Mouse (Mus musculus) neural tube, embryonic 13.5 days (tissue): ENCODE measurements at regions not wholly inside any gene's neighbourhood (a gene's known extent, or its start where the extent isn't known, plus 50 kb on each side); places are given as distances from the start of the nearest gene placed in this dataset.
A peak's percentile ranks its signal among the peaks of the same experiment; 100 is the strongest.

ENCODE experiments used
- ATAC-seq: fragments of 200-750 bp; cut with Nextera tagmentation; 2 replicates; pipeline ENCODE4 v1.8.0; 2017; ENCODE audit warnings: low read depth, mild to moderate bottlenecking, moderate TSS enrichment, moderate library complexity
- H3K27ac ChIP-seq: fragments of 300-500 bp; sonication (generic); replicated peaks from 2 replicates; pipeline ENCODE4 v1.5.1; 2015; ENCODE audit warnings: moderate library complexity, mild to moderate bottlenecking, inconsistent platforms
- H3K27me3 ChIP-seq: fragments of 300-500 bp; sonication (generic); 2 replicates; pipeline ENCODE4 v1.6.1; 2015; ENCODE audit warnings: mild to moderate bottlenecking, inconsistent platforms
- H3K36me3 ChIP-seq: fragments of 300-500 bp; sonication (generic); 2 replicates; pipeline ENCODE4 v1.6.1; 2015; ENCODE audit warnings: mild to moderate bottlenecking, inconsistent platforms
- H3K4me1 ChIP-seq: fragments of 300-500 bp; sonication (generic); replicated peaks from 2 replicates; pipeline ENCODE4 v1.6.1; 2015; ENCODE audit warnings: inconsistent platforms
- H3K4me2 ChIP-seq: fragments of 300-500 bp; sonication (generic); 2 replicates; pipeline ENCODE4 v1.6.1; 2015; ENCODE audit warnings: inconsistent platforms, mild to moderate bottlenecking, moderate library complexity
- H3K4me3 ChIP-seq: fragments of 300-500 bp; sonication (generic); 2 replicates; pipeline ENCODE4 v1.5.1; 2015; ENCODE audit warnings: mild to moderate bottlenecking, inconsistent platforms
- H3K9ac ChIP-seq: fragments of 300-500 bp; sonication (generic); 2 replicates; pipeline ENCODE4 v1.6.1; 2015; ENCODE audit warnings: moderate library complexity, mild to moderate bottlenecking, inconsistent platforms
- H3K9me3 ChIP-seq: fragments of 300-500 bp; sonication (generic); 2 replicates; pipeline ENCODE4 v1.6.1; 2016; ENCODE audit warnings: inconsistent platforms
- WGBS: fragments of 180-500 bp; shearing (Covaris S2); methylation state at CpG from one replicate; pipeline ENCODE4 v1.1.7; 2015; 5-methylcytosine and 5-hydroxymethylcytosine counted together

GRCm38 (mm10) chr5:106756937-106757371, 59.9 kb upstream of the Zfp644 start:
- 5% methylated on average over 10 of the region's 10 CpGs for WGBS
- peaks cover 32% of the 10 kb centered on the region for H3K27me3 ChIP-seq
- H3K9ac ChIP-seq, result peak overlapping the region; percentile 53; the same call in 1 of the 2 replicates

GRCm38 (mm10) chr5:106753289-106753688, 56.2 kb upstream of the Zfp644 start:
- no peak for ATAC-seq
- Histone ChIP-seq H3K9ac (no peak overlapping the region), H3K36me3 (no peaks in the 10 kb centered on the region), H3K27me3 (peaks cover 21% of the 10 kb centered on the region), H3K4me3 (no peak overlapping the region), H3K4me2 (no peak overlapping the region), H3K4me1 (peaks cover 17% of the 10 kb centered on the region), H3K27ac (no peak overlapping the region), H3K9me3 (no peaks in the 10 kb centered on the region)
- 94% methylated on average over 1 of the region's 1 CpGs for WGBS

More at GRCm38 (mm10) chr5:106756937-106757371, 59.9 kb upstream of the Zfp644 start:
- no peaks in the 10 kb centered on the region for H3K36me3 ChIP-seq
- H3K4me1 ChIP-seq, result peaks cover 22% of the 10 kb centered on the region
- peak; percentile 84 for ATAC-seq
- H3K4me3 ChIP-seq, result peak overlapping the region; percentile 31
- H3K9me3 ChIP-seq, result no peaks in the 10 kb centered on the region
- peak overlapping the region; percentile 58 for H3K4me2 ChIP-seq
- no peak overlapping the region for H3K27ac ChIP-seq

GRCm38 (mm10) chr5:106750168-106750567, 53.1 kb upstream of the Zfp644 start:
- WGBS, result 88% methylated on average over 2 of the region's 2 CpGs
- no peak for ATAC-seq
- Histone ChIP-seq H3K27ac (no peak overlapping the region), H3K4me2 (no peak overlapping the region), H3K27me3 (no peaks in the 10 kb centered on the region), H3K4me1 (no peaks in the 10 kb centered on the region; the same call in 1 of the 2 replicates), H3K36me3 (no peaks in the 10 kb centered on the region), H3K9me3 (no peaks in the 10 kb centered on the region), H3K4me3 (no peak overlapping the region), H3K9ac (no peak overlapping the region)

GRCm38 (mm10) chr5:106748527-106749138, 51.5 kb upstream of the Zfp644 start:
- no peaks in the 10 kb centered on the region for H3K36me3 ChIP-seq
- H3K27me3 ChIP-seq, result no peaks in the 10 kb centered on the region
- WGBS, result 64% methylated on average over 12 of the region's 12 CpGs
- no peak overlapping the region for H3K4me3 ChIP-seq
- H3K27ac ChIP-seq, result peak overlapping the region; percentile 73
- no peak overlapping the region for H3K4me2 ChIP-seq
- no peaks in the 10 kb centered on the region for H3K9me3 ChIP-seq
- H3K4me1 ChIP-seq, result no peaks in the 10 kb centered on the region; the same call in 1 of the 2 replicates
- peak; percentile 67; the same call in 1 of the 2 replicates for ATAC-seq
- H3K9ac ChIP-seq, result no peak overlapping the region
